Mouse (Mus musculus): Measurements from ENCODE around the gene Rps3.

GRCm38 (mm10) chr7:99459888-99460652 is 23.5 kb downstream of the Rps3 start:
- TF ChIP-seq CTCF (IDR thresholded peaks at IDR 0.05; ENCODE audit: borderline replicate concordance, insufficient read depth, low read length) (no peak), POLR2A (IDR thresholded peaks at IDR 0.05; ENCODE audit: low read depth, low read length) (no peak)
